ENCODE assay signal across 17 mouse cellular contexts in the genomic region with DNA sequence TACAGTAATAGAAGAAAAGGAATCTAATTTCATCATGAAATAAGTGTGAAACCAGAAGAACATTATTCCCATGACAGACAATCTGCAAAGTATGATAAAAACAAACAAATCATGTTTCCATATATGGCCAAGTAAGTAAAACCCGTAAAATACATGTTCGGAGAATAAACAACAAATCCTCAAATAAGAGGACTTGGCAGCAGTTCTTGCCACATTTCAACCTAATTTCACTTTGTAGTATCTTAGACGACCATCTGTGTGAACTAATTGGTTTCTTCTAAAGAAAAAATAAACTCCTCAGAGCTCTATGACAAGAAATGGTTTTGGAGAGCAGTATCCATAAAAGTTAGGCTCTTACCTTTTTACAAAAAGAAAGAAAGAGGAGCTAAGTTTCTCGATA.
"Had no signal": no experiment of that assay in that cellular context is flagged by ENCODE, and none has a peak within 500 bp of the region (broad histone marks: within the 10 kb centered on the region; RNA-seq: fewer than 3 reads in every experiment).

No protein-coding gene starts in this region.

- H3K27ac ChIP-seq: lung, embryonic 15.5 days; macrophage; midbrain, embryonic 13.5 days; midbrain, embryonic 15.5 days; neural tube, embryonic 12.5 days; stomach, embryonic 15.5 days; stomach, postnatal 0 days had no signal

- H3K9me3 ChIP-seq: lung, embryonic 15.5 days; megakaryocyte, embryonic 14.5 days; midbrain, embryonic 13.5 days; midbrain, embryonic 15.5 days; neural tube, embryonic 12.5 days; stomach, embryonic 15.5 days had no signal

- H3K27me3 ChIP-seq: lung, embryonic 15.5 days; megakaryocyte, embryonic 14.5 days; midbrain, embryonic 13.5 days; midbrain, embryonic 15.5 days; neural tube, embryonic 12.5 days; stomach, embryonic 15.5 days had no signal

- ATAC-seq: lung, postnatal 0 days; midbrain, embryonic 13.5 days; midbrain, embryonic 15.5 days had no signal

- H3K36me3 ChIP-seq: lung, embryonic 15.5 days; midbrain, embryonic 13.5 days; midbrain, embryonic 15.5 days; neural tube, embryonic 12.5 days; stomach, embryonic 15.5 days had no signal

- H3K9ac ChIP-seq: lung, embryonic 15.5 days; midbrain, embryonic 13.5 days; midbrain, embryonic 15.5 days; neural tube, embryonic 12.5 days; stomach, embryonic 15.5 days had no signal

- DNase-seq: lung, adult 2 months; lung, postnatal 14 days; lung, postnatal 36 days; right cerebral cortex, postnatal 14 days; thymus, adult 2 months; thymus, postnatal 25 days; thymus, postnatal 4 days had no signal

- H3K4me2 ChIP-seq: lung, embryonic 15.5 days; midbrain, embryonic 11.5 days; midbrain, embryonic 13.5 days; midbrain, embryonic 15.5 days; neural tube, embryonic 12.5 days; stomach, embryonic 15.5 days had no signal

- H3K4me3 ChIP-seq: lung, embryonic 15.5 days; megakaryocyte, embryonic 14.5 days; midbrain, embryonic 13.5 days; midbrain, embryonic 15.5 days; neural tube, embryonic 12.5 days; stomach, embryonic 15.5 days had no signal

- H3K4me1 ChIP-seq: lung, embryonic 15.5 days; megakaryocyte, embryonic 14.5 days; midbrain, embryonic 13.5 days; midbrain, embryonic 15.5 days; neural tube, embryonic 12.5 days; stomach, embryonic 15.5 days had no signal
